Comparison of ENCODE assay signal across 11 mouse cellular contexts in genomic region chr5:102899680-102900215, GRCm38 (mm10).
"Had no signal": no experiment of that assay in that cellular context is flagged by ENCODE, and none has a peak within 500 bp of the region (broad histone marks: within the 10 kb centered on the region; RNA-seq: fewer than 3 reads in every experiment).

No protein-coding gene starts in this region.

- H3K27me3 ChIP-seq: limb, embryonic 15.5 days; liver, embryonic 12.5 days; midbrain, embryonic 12.5 days had no signal

- H3K9me3 ChIP-seq: limb, embryonic 15.5 days; liver, embryonic 12.5 days; midbrain, embryonic 12.5 days had no signal

- H3K4me1 ChIP-seq: limb, embryonic 15.5 days; liver, embryonic 12.5 days; midbrain, embryonic 12.5 days had no signal

- DNase-seq: kidney, adult 11 months; kidney, adult 9 months; kidney, postnatal 10 days; lung, embryonic 14.5 days; lung, postnatal 10 days; lung, postnatal 4 days; right cerebral cortex, postnatal 25 days; thymus, postnatal 36 days had no signal

- ATAC-seq: liver, embryonic 12.5 days had no signal

- H3K27ac ChIP-seq: limb, embryonic 15.5 days; liver, embryonic 12.5 days; midbrain, embryonic 12.5 days had no signal

- H3K36me3 ChIP-seq: liver, embryonic 12.5 days; midbrain, embryonic 12.5 days had no signal

- H3K9ac ChIP-seq: limb, embryonic 15.5 days; liver, embryonic 12.5 days; lung, embryonic 14.5 days; midbrain, embryonic 12.5 days had no signal

- H3K4me3 ChIP-seq: limb, embryonic 15.5 days; liver, embryonic 12.5 days; midbrain, embryonic 12.5 days had no signal

- H3K4me2 ChIP-seq: limb, embryonic 15.5 days; liver, embryonic 12.5 days; lung, embryonic 14.5 days; midbrain, embryonic 12.5 days had no signal
